Mouse (Mus musculus): Measurements from ENCODE around the gene Dynlrb1. TPM values are rescaled to one million over a fixed set of nuclear protein-coding genes. Genes with fewer than 3 reads are reported as not detected.

The Dynlrb1 gene
- polyA plus RNA-seq, 1 experiment from 2014 or later = 667 TPM

DNA sequence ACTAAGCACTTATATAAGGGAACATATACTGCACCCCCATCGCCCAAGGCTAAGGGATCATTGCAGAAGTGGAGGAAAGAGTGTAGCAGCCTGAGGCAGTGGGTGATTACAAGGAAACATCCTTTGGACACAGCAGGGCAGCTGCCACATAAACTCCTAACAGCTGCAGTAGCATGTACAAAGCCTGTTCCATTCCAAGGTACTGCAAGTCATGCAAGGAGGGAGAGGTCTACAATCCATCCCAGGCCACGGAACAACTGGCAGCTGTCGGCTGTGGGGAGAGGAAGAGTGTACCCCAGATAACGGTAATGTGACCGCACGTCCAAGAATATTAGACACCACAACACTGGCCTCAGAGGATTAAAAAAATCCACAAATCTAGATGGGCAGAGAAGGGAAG is 29.2 kb downstream of the Dynlrb1 start:
- Histone ChIP-seq H3K9me3 (no peaks in the 10 kb centered on the region), H3K36me3 (no peaks in the 10 kb centered on the region), H3K27ac (no peak overlapping the region), H3K4me3 (replicated peaks) (no peak overlapping the region), H3K9ac (replicated peaks) (no peak overlapping the region), H3K27me3 (no peaks in the 10 kb centered on the region), H3K4me2 (replicated peaks) (no peak overlapping the region), H3K4me1 (replicated peaks) (no peaks in the 10 kb centered on the region)
- ATAC-seq = no peak
- 93% methylated on average over 6 of the region's 6 CpGs for WGBS

DNA sequence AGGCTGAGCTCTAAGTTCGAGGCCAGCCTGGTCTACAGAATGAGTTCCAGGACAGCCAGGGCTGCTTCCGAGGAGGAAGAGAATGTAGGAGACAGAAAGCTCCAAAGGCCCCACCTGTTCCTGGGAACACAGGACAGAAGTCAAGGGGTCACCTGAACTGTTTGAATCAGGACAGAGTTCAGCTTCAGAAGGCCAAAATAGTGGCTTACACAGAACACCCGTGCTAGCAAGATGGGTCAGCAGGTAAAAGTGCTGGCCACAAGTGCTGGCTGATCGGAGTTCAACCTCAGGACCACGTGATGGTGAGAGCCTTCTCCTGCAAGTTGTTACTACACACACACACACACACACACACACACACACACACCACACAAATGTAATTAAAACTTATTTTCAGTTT is 30.6 kb downstream of the Dynlrb1 start:
- Histone ChIP-seq H3K4me1 (replicated peaks) (no peaks in the 10 kb centered on the region), H3K9me3 (no peaks in the 10 kb centered on the region), H3K4me2 (replicated peaks) (no peak overlapping the region), H3K9ac (replicated peaks) (no peak overlapping the region), H3K27me3 (no peaks in the 10 kb centered on the region), H3K4me3 (replicated peaks) (no peak overlapping the region), H3K36me3 (no peaks in the 10 kb centered on the region), H3K27ac (no peak overlapping the region)
- ATAC-seq = no peak
- WGBS = 85% methylated on average over 5 of the region's 5 CpGs

DNA sequence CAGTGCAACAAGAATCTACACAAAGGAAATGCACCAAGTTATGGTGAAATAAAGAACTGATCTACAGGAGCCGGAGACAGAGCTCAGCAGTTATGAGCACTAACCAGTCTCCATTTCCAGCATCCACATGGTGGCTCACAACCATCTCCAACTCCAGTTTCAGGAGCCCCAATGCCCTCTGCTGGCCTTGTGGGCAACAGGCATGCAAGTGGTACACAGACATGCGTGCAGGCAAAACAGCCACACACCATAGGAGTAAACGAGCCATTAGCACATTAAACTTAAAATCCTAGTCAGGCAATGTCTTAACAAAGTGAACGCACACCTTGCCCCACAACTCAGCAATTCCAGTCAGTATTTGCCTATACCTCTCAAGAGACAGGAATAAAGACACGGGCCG is 35.6 kb downstream of the Dynlrb1 start:
- H3K27ac ChIP-seq = no peak overlapping the region

DNA sequence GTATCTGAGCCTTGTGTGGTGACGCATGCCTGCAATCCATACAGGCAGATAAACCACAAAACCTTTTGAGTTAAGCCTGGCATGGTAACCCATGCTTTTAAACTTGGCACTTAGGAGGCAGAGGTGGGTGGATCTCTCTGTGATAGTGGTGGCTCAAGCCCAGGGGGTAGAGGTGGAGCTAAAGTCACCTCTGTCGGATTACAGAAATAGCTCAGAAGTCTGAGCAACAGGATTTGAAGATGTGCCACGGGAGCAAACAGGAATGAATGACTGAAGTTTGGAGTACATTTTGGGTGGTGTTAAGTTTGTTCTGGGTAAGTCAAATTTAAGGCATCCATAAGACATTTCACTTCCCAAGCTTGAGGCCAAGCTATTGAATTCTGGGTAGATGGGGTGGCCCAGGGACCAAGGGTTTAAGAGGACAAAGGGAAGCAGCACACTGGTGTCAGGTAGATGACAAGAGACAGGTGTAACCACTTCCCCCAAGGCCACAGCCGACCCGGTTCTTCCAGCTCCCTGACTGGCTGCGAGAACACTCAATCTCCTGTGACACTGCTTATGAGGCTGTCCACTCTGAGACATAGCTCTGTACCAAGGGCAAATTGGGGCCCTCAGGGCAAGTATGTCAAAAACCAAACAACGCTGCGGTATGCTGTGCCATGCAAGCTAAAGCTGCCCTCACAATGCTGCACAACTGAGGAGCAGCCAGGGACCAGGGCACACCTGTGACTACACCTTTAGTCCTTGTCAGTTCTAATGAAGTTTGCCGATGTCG is 36.2 kb downstream of the Dynlrb1 start:
- Histone ChIP-seq H3K4me3 (replicated peaks) (no peak overlapping the region), H3K27ac (no peak overlapping the region), H3K4me2 (replicated peaks) (no peak overlapping the region), H3K27me3 (no peaks in the 10 kb centered on the region), H3K4me1 (replicated peaks) (peaks cover 7% of the 10 kb centered on the region), H3K36me3 (peaks cover 1% of the 10 kb centered on the region), H3K9me3 (no peaks in the 10 kb centered on the region), H3K9ac (replicated peaks) (no peak overlapping the region)
- 84% methylated on average over 10 of the region's 10 CpGs for WGBS
- ATAC-seq = no peak

More for the DNA sequence above, 35.6 kb downstream of the Dynlrb1 start:
- Histone ChIP-seq H3K4me3 (replicated peaks) (no peak overlapping the region), H3K4me1 (replicated peaks) (peaks cover 1% of the 10 kb centered on the region), H3K36me3 (no peaks in the 10 kb centered on the region), H3K9ac (replicated peaks) (no peak overlapping the region), H3K27me3 (no peaks in the 10 kb centered on the region), H3K9me3 (no peaks in the 10 kb centered on the region), H3K4me2 (replicated peaks) (no peak overlapping the region)
- WGBS = 81% methylated on average over 6 of the region's 6 CpGs
- no peak for ATAC-seq

DNA sequence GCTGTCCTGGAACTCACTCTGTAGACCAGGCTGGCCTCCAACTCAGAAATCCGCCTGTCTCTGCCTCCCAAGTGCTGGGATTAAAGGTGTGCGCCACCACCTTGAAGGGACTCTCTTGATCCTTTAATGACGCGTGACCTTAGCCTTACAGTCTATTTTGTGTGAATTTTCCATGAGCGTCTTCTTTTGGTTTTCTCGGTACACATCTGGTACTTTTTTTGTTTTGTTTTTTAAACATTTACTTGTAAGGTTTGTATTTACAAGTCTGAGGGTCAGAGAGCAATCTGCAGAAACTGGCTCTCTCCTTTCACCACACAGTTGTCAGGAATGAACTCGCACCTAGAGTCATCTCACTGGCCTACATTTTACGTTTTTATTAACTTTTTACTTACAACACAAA is 37.3 kb downstream of the Dynlrb1 start:
- Histone ChIP-seq H3K27me3 (no peaks in the 10 kb centered on the region), H3K4me3 (replicated peaks) (no peak overlapping the region), H3K4me2 (replicated peaks) (no peak overlapping the region), H3K9me3 (no peaks in the 10 kb centered on the region), H3K4me1 (replicated peaks) (peaks cover 11% of the 10 kb centered on the region), H3K9ac (replicated peaks) (no peak overlapping the region), H3K27ac (no peak overlapping the region), H3K36me3 (peaks cover 11% of the 10 kb centered on the region)
- 85% methylated on average over 8 of the region's 8 CpGs for WGBS
- ATAC-seq = no peak

DNA sequence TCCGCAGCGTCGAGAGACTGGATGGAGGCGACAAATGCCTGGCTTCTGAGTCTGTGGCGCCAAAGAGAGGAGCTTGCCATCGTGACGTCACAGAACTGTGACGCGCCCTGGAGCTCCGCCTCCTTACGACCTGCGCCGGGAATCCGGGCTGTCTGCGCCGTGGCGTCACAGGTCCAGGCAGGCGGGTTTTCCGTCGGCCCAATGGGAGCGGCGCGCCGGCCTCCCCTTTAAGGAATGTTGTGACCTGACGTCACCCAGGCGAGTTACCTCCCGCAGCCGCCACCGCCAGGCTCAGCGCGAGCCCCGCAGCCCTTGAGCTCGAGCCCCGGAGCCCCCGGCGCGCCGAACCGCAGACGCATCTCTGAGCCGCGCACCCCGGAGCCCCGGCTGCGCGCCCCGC is 39.9 kb downstream of the Dynlrb1 start, which contains the start of gene Map1lc3a:
Gene Map1lc3a (plus strand): TSS at position 103 of the 400 bp plus-strand sequence.
- peak within 1 kb of the TSS; percentile 80 for H3K27ac ChIP-seq
- peak within 1 kb of the TSS; percentile 90 for H3K4me3 ChIP-seq (replicated peaks)
- no peaks in the 10 kb centered on the region for H3K27me3 ChIP-seq
- no peaks in the 10 kb centered on the region for H3K9me3 ChIP-seq
- peaks cover 18% of the 10 kb centered on the region for H3K36me3 ChIP-seq
- peak; percentile 91 for ATAC-seq
- H3K9ac ChIP-seq (replicated peaks) = peak within 1 kb of the TSS; percentile 93
- 1% methylated on average over 47 of the region's 47 CpGs for WGBS
- H3K4me1 ChIP-seq (replicated peaks) = peaks cover 11% of the 10 kb centered on the region
- H3K4me2 ChIP-seq (replicated peaks) = peak within 1 kb of the TSS; percentile 80

DNA sequence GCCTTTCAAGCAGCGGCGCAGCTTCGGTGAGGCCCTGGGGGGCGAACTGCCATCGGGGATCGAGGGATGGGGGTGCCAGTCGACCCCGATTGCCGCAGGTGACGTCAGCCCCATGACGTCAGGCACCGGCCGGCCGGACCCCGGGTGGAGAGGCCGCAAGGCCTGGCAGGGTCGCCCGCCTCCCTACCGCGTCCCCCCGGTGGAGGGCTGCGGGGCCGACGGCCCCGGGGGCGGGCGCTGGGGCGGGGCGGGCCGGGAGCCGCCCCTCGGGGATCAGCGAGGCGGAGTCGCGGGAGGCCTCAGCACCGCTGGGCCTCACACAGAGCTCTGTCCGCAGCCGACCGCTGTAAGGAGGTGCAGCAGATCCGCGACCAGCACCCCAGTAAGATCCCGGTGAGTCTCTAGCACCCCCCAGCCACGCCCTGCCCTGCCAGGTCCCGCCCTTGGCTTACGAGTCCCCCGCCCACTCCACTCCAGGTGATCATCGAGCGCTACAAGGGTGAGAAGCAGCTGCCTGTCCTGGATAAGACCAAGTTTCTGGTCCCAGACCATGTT is 40.4 kb downstream of the Dynlrb1 start:
- peak; percentile 78 for ATAC-seq
- peak overlapping the region; percentile 80 for H3K27ac ChIP-seq
- peaks cover 18% of the 10 kb centered on the region for H3K36me3 ChIP-seq
- peak overlapping the region; percentile 80 for H3K4me2 ChIP-seq (replicated peaks)
- no peaks in the 10 kb centered on the region for H3K27me3 ChIP-seq
- WGBS = under 1% methylated on average over 32 of the region's 49 CpGs
- peaks cover 11% of the 10 kb centered on the region for H3K4me1 ChIP-seq (replicated peaks)
- H3K4me3 ChIP-seq (replicated peaks) = peak overlapping the region; percentile 90
- no peaks in the 10 kb centered on the region for H3K9me3 ChIP-seq
- H3K9ac ChIP-seq (replicated peaks) = peak overlapping the region; percentile 93

DNA sequence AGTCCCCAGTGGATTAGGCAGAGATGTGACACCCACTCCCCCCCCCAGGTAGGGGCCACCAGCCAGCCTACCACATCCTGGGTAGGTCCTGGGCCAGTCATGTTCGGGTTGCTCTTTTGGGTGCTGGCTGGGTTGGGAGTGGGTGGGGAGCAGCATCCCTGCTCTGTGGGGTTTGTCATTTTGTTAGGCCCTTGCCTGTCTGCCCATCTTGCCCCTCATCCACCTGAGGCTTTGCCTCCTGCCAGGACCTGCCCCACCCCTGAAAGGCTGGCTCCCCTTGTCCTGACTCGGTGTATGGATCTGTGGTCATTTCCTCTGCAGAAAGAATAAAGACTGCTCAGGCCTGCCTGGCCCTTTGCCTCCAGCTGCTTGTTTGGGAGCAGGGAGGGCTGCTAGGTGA is 41.4 kb downstream of the Dynlrb1 start:
- WGBS = 84% methylated on average over 2 of the region's 2 CpGs
- no peak for ATAC-seq
- Histone ChIP-seq H3K27me3 (no peaks in the 10 kb centered on the region), H3K27ac (no peak overlapping the region), H3K36me3 (peaks cover 18% of the 10 kb centered on the region), H3K4me2 (replicated peaks) (peak overlapping the region; percentile 80), H3K4me1 (replicated peaks) (peaks cover 11% of the 10 kb centered on the region), H3K9me3 (no peaks in the 10 kb centered on the region), H3K4me3 (replicated peaks) (peak overlapping the region; percentile 90), H3K9ac (replicated peaks) (peak overlapping the region; percentile 93; the same call in 1 of the 2 replicates)

DNA sequence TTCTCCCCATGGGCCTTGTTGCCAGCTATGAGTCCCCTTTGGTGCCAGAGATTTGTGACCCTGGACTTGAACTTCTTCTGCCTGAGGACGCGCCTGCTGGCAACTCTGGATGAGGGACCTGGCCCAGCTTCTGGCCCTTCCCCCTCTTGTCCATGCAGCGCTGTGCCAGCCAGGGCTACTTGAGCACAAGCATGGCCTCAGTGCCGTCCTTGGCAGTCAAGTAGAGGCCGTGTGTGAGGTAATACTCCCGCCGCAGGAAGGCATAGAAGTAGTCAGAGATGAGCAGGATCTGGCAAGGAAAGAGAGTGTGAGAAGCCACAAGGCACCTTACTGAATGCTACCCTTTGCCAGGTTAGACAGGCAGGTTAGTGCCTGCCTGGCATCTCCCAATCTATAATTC is 42.0 kb downstream of the Dynlrb1 start:
- Histone ChIP-seq H3K9me3 (no peaks in the 10 kb centered on the region), H3K27me3 (no peaks in the 10 kb centered on the region), H3K27ac (no peak overlapping the region), H3K4me2 (replicated peaks) (no peak overlapping the region), H3K9ac (replicated peaks) (no peak overlapping the region), H3K36me3 (peaks cover 24% of the 10 kb centered on the region), H3K4me3 (replicated peaks) (no peak overlapping the region), H3K4me1 (replicated peaks) (peaks cover 11% of the 10 kb centered on the region)
- ATAC-seq = no peak
- WGBS = 89% methylated on average over 7 of the region's 7 CpGs

DNA sequence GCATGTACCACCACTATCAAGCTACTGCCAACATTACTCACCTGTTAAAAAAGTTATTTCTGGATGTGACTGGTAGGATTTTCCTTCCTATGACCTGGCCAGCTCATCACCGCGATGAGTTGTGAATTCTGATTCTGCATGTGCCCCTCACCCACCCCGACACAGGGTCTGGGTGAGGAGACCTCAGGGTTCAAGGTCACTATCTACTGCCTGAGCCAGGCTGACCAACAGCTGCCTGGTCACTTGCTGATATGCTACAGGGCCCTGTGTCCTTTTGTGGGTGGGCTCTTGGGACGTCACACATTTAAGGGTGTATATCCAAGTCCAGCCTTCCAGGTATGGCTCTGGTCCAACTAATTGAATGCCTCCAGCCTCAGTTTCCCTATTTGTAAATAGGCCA is 42.8 kb downstream of the Dynlrb1 start:
- no peaks in the 10 kb centered on the region for H3K27me3 ChIP-seq
- no peaks in the 10 kb centered on the region for H3K9me3 ChIP-seq
- no peak for ATAC-seq
- H3K4me1 ChIP-seq (replicated peaks) = peaks cover 11% of the 10 kb centered on the region
- H3K4me3 ChIP-seq (replicated peaks) = no peak overlapping the region
- H3K36me3 ChIP-seq = peaks cover 31% of the 10 kb centered on the region
- H3K4me2 ChIP-seq (replicated peaks) = no peak overlapping the region
- 93% methylated on average over 4 of the region's 4 CpGs for WGBS
- no peak overlapping the region for H3K27ac ChIP-seq
- no peak overlapping the region for H3K9ac ChIP-seq (replicated peaks)

DNA sequence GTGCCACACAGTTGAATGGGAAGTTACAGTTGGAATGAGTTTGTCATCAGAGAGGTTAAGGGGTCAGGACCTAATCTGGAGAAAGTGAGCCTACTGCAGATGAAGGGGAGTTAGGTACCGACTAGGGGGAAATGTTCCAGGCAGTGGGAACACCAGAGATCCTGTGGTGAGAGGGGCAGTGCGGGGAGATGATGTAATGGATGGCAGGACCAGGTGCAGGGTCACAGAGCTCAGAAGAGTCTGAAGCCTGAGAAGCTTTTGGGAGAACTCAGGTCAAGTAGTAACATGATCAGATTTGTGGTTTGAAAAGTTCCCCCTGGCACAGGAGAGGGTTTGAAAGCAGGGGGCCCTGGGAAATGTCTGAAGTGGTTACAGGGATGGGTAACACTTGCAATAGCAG is 43.8 kb downstream of the Dynlrb1 start:
- H3K27ac ChIP-seq = no peak overlapping the region
- no peak overlapping the region for H3K4me2 ChIP-seq (replicated peaks)
- ATAC-seq = no peak
- H3K36me3 ChIP-seq = peaks cover 40% of the 10 kb centered on the region
- no peak overlapping the region for H3K9ac ChIP-seq (replicated peaks)
- no peaks in the 10 kb centered on the region for H3K9me3 ChIP-seq
- no peak overlapping the region for H3K4me3 ChIP-seq (replicated peaks)
- H3K4me1 ChIP-seq (replicated peaks) = peaks cover 11% of the 10 kb centered on the region
- WGBS = 82% methylated on average over 2 of the region's 2 CpGs
- H3K27me3 ChIP-seq = no peaks in the 10 kb centered on the region

DNA sequence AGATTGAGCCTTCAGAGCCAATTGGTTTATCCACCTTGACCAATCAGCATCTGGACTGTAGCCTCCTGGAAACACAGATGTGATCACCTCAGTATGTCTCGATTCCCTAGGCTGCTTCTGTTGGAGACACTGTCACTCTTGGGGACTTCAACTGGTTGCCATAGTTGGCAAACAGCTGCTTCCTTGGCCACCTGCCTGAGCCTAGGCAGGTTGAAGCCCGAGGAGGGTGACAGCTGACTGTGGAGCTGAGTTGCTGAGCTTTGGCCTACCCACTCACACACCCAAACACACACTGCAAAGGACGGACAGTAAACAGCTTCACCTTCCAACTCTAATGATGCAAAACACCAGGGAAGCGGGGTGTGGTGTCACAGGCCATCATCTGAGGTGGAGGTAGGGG is 47.5 kb downstream of the Dynlrb1 start:
- no peaks in the 10 kb centered on the region for H3K4me1 ChIP-seq (replicated peaks)
- no peak overlapping the region for H3K27ac ChIP-seq
- no peak for ATAC-seq
- no peaks in the 10 kb centered on the region for H3K9me3 ChIP-seq
- H3K4me2 ChIP-seq (replicated peaks) = no peak overlapping the region
- H3K4me3 ChIP-seq (replicated peaks) = no peak overlapping the region
- H3K36me3 ChIP-seq = peaks cover 30% of the 10 kb centered on the region
- no peak overlapping the region for H3K9ac ChIP-seq (replicated peaks)
- no peaks in the 10 kb centered on the region for H3K27me3 ChIP-seq
- WGBS = 92% methylated on average over 4 of the region's 4 CpGs

Measured in midbrain, embryonic 13.5 days (tissue).